In genomic region chr1:157411341-157411710, GRCm38 (mm10) we compare ENCODE assay signal across 8 mouse cellular contexts. TPM values are rescaled to one million over a fixed set of nuclear protein-coding genes. Genes with fewer than 3 reads are reported as not detected.
A peak's percentile ranks its signal among the peaks of the same experiment; 100 is the strongest.
DNase-seq lines count a peak whose midpoint lies in the region; ATAC-seq and TF ChIP-seq lines count a peak whose summit lies in the region.

No protein-coding gene starts in this region.

- peaks cover 10% of the 10 kb centered on the region for H3K27me3 ChIP-seq in spleen, adult 2 months (ENCODE audit: control insufficient read depth, insufficient read depth, low read length)
- H3K27me3 ChIP-seq in limb, embryonic 15.5 days, result no peaks in the 10 kb centered on the region
- H3K27me3 ChIP-seq in stomach, embryonic 15.5 days (replicated peaks), result no peaks in the 10 kb centered on the region

- TF ChIP-seq POLR2A in spleen, adult 2 months (IDR thresholded peaks at IDR 0.05; ENCODE audit: low read depth, low read length), result no peak

- no peak for ATAC-seq in limb, embryonic 15.5 days (ENCODE audit: insufficient number of reproducible peaks, low FRiP score, low TSS enrichment, low read depth)
- no peak for ATAC-seq in stomach, embryonic 15.5 days (ENCODE audit: insufficient read depth, low FRiP score, low read depth)

- no peaks in the 10 kb centered on the region for H3K9me3 ChIP-seq in limb, embryonic 15.5 days
- H3K9me3 ChIP-seq in stomach, embryonic 15.5 days, result no peaks in the 10 kb centered on the region

- H3K9ac ChIP-seq in limb, embryonic 15.5 days, result peak overlapping the region; percentile 62
- H3K9ac ChIP-seq in stomach, embryonic 15.5 days, result peak overlapping the region; percentile 61; the same call in 1 of the 2 replicates

- no peak for TF ChIP-seq CTCF in spleen, adult 2 months (IDR thresholded peaks at IDR 0.05; ENCODE audit: extremely low read depth, insufficient read depth, insufficient read length, insufficient replicate concordance)

- peak overlapping the region; percentile 88 for H3K4me2 ChIP-seq in limb, embryonic 15.5 days
- H3K4me2 ChIP-seq in stomach, embryonic 15.5 days, result peak overlapping the region; percentile 86

- H3K4me3 ChIP-seq in spleen, adult 2 months (ENCODE audit: extremely low read depth, insufficient read depth, insufficient read length), result peak overlapping the region; percentile 75
- H3K4me3 ChIP-seq in limb, embryonic 15.5 days, result peak overlapping the region; percentile 76
- peak overlapping the region; percentile 97 for H3K4me3 ChIP-seq in stomach, embryonic 15.5 days (replicated peaks)

- no peak overlapping the region for H3K27ac ChIP-seq in spleen, adult 2 months (ENCODE audit: insufficient read depth, low read length)
- 0 out of 2 replicates have a peak overlapping the region, but pooled peaks have one; percentile 91 for H3K27ac ChIP-seq in limb, embryonic 15.5 days
- 0 out of 2 replicates have a peak overlapping the region, but pooled peaks have one; percentile 94 for H3K27ac ChIP-seq in stomach, embryonic 15.5 days

- peak; percentile 9 for DNase-seq in embryo, embryonic 9.5 days (ENCODE audit: extremely low spot score)
- no peak for DNase-seq in embryo, embryonic 11 days
- no peak for DNase-seq in spleen, adult 2 months (ENCODE audit: low read depth in 1 of 2, low spot score in 2 of 2)
- no peak for DNase-seq in spleen, adult 18-20 months
- DNase-seq in urinary bladder, postnatal 14 days (ENCODE audit: low spot score), result no peak
- DNase-seq in left cerebral cortex, adult 18-20 months (ENCODE audit: low spot score in 2 of 2), result no peak

- peaks cover 5% of the 10 kb centered on the region for H3K4me1 ChIP-seq in spleen, adult 2 months (ENCODE audit: control insufficient read depth, insufficient read depth, insufficient read length)
- H3K4me1 ChIP-seq in limb, embryonic 15.5 days, result no peaks in the 10 kb centered on the region; the same call in 1 of the 2 replicates
- H3K4me1 ChIP-seq in stomach, embryonic 15.5 days, result peaks cover 5% of the 10 kb centered on the region; the same call in 1 of the 2 replicates

- 10% methylated on average over 4 of the region's 4 CpGs for WGBS in spleen, adult 2 months
- 0% methylated on average over 4 of the region's 4 CpGs for WGBS in limb, embryonic 15.5 days
- 1% methylated on average over 4 of the region's 4 CpGs for WGBS in stomach, embryonic 15.5 days

- H3K36me3 ChIP-seq in spleen, adult 2 months (ENCODE audit: control insufficient read depth, insufficient read depth, low read length), result no peaks in the 10 kb centered on the region
- no peaks in the 10 kb centered on the region for H3K36me3 ChIP-seq in limb, embryonic 15.5 days
- no peaks in the 10 kb centered on the region for H3K36me3 ChIP-seq in stomach, embryonic 15.5 days

RNA-seq across cellular contexts. Expression of gene Rasal2, which starts 1.1 kb away (rescaled TPM):
- polyA plus RNA-seq in spleen, adult 2 months (2012; rRNA removed), result 1.1 TPM in 2 replicates
- 12.4 and 12.8 TPM in 2 replicates for polyA plus RNA-seq in limb, embryonic 15.5 days (2015; fragmentation: Nextera tagmentation; extraction: Ambion mirVana)
- 9.1 TPM in 2 replicates for polyA plus RNA-seq in stomach, embryonic 15.5 days (2015; fragmentation: Nextera tagmentation; extraction: Ambion mirVana)
- 10 to 100 TPM; 81.5 to 81.6 TPM for total RNA-seq in left cerebral cortex, adult 18-20 months (2021)

RNA-seq across cellular contexts. Expression of gene Cryzl2, which starts 47.1 kb away (rescaled TPM):
- polyA plus RNA-seq in spleen, adult 2 months (2012; rRNA removed), result 8.0 and 11.1 TPM in 2 replicates
- 10.9 and 12.2 TPM in 2 replicates for polyA plus RNA-seq in limb, embryonic 15.5 days (2015; fragmentation: Nextera tagmentation; extraction: Ambion mirVana)
- polyA plus RNA-seq in stomach, embryonic 15.5 days (2015; fragmentation: Nextera tagmentation; extraction: Ambion mirVana), result 10.1 and 11.1 TPM in 2 replicates
- 1 to 10 TPM; 6.0 to 6.3 TPM for total RNA-seq in left cerebral cortex, adult 18-20 months (2021)
